Mouse (Mus musculus): ENCODE results near the gene Focad.

DNA sequence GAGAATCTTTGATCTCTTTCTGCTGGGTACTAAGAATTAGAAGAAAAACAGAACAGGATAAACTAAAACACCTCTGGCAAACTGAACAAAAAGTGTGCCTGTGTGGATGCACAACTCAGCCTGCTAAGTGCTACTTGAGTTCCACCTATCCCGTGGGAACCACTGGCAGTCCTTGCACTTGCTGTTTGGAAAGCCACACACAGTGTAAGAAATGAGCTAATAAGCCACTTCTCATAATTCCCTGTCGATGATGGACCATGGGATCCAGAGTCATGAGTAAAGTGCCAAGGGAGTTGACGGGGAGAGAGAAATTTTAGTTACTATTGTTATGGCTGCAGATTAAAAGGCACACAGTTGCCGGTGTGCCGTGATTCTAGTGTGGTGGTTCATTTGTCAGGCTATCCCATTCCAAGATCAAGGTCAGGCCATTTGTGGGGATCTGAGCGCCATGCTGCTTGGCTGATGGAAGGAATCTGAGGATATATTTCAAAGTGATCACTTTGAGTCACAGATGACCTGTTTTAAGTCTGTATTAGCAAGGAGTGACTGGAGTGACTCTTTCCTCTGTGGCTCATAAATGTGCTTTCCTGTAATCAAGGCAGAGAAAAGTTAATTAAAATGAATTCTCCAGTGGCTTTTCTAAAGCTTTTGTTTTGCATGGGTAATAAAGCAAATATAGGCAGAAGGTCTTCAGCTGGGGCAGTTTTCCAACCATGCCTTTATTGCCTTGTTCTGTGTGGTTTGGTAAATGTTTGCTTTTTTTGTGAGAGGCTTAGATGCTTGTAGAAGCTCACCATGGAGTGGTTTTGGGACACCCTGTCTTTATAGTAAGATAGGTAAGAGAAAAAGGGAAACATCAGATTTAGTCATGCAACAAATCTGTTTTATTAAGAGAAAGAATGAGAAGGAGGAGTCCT lies 80.9 kb downstream of the Focad start:
- TF ChIP-seq CTCF (IDR thresholded peaks at IDR 0.05; ENCODE audit: low read depth, low read length) (no peak), POLR2A (IDR thresholded peaks at IDR 0.05; ENCODE audit: insufficient read depth, low read length) (no peak)

Data from ES-Bruce4 (cell line).